Mouse (Mus musculus): ENCODE data around the gene Sim2.

Sim2 gene

DNA sequence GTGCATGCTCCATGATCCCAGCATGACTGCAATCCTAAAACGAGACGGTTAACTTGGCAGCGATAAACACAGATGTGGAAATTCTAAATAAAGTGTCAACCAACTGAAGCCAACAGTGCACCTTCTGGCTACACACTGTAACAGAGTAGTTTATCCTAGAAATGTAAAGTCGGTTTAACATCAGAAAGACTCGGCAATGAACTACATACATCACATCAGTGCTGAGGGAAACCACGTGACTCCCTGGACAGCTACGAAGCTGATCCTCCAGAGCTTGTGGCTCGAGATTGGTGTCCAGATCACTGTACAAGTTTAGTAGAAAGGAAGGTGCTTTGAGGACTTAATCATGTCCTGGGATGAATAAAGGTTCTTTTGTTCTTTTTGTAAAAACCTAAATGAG, 73.1 kb downstream of the Sim2 start:
- no peak for TF ChIP-seq GATA4 (IDR thresholded peaks at IDR 0.05; ENCODE audit: insufficient replicate concordance, low read length)

DNA sequence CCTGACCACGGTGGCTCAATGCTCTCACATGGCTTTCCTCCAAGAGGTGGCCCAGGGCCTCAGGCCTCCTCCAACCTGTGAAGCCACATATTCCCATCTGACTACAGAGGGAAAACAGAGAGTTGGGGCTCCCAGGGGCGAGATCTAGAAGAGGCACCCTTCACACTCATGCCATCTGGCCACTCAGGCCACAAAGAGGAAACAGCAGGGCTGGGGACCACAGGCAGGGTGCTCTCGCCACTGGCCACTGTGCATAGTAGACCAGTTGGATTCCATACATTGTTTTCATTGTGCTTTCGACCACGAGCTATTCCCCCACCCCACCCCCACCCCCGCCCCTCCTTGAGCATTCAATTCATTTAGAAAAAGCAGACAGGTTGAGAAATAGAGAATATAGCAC, 77.3 kb downstream of the Sim2 start:
- no peak for TF ChIP-seq GATA4 (IDR thresholded peaks at IDR 0.05; ENCODE audit: insufficient replicate concordance, low read length)

DNA sequence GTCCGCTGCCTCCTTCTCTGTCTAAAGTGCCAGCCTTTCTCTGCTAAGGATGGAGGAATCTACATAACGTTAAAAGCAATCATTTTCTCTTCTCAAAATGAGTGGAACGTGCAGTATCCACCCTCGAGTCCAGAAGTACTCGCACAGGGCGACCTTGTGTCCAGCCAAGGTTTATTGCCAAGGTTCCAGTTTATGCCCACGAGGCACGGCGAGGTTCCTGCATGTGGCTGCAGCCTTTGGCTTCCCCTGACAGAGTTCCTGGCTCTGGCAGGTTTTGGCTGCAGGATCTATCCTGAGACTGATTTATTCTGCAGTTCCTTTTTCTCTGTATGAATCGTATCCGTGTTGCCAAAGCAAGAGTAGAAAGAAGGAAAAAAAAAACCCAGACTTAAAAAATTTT, 78.3 kb downstream of the Sim2 start:
- TF ChIP-seq GATA4 (IDR thresholded peaks at IDR 0.05; ENCODE audit: insufficient replicate concordance, low read length), result no peak

DNA sequence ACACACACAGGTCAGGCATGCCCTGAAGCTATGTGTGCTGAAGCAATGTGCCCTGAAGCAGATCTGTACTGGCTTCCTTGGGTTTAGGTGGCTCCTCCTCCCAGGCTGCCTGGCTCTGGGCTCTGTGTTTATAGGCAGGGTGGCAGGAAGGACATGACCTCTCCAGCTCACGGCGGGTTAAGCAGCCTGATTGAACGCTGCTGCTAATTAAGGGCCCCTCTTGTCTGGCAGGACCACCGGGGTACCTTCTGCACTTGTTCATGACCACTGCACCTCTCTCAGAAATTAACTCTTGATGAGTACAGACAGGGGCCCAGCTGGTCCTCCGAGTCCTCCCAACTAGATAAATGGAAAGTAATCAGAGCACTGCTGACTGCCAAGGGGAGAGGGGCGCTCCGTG, 79.5 kb downstream of the Sim2 start:
- no peak for TF ChIP-seq GATA4 (IDR thresholded peaks at IDR 0.05; ENCODE audit: insufficient replicate concordance, low read length)

DNA sequence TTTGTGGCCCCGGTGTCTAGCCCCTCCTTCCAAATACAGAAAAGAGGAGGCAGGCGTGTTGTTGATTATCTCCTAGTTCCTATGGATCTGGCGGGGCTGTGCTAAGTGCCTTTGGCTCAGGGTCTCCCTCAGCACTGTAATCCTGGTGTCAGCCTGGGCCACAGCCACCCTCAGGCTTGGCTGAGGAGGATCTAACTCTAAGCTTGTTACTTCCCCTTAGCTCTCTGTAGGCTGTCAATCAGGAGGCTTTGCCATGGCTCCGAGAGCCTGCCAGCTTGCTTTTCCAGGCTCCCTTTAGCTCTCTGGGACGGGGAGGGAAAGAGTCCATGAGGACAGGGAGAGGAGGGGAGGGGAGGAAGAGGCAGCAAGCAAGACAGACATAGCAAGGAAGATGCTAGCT, 80.2 kb downstream of the Sim2 start:
- no peak for TF ChIP-seq GATA4 (IDR thresholded peaks at IDR 0.05; ENCODE audit: insufficient replicate concordance, low read length)

DNA sequence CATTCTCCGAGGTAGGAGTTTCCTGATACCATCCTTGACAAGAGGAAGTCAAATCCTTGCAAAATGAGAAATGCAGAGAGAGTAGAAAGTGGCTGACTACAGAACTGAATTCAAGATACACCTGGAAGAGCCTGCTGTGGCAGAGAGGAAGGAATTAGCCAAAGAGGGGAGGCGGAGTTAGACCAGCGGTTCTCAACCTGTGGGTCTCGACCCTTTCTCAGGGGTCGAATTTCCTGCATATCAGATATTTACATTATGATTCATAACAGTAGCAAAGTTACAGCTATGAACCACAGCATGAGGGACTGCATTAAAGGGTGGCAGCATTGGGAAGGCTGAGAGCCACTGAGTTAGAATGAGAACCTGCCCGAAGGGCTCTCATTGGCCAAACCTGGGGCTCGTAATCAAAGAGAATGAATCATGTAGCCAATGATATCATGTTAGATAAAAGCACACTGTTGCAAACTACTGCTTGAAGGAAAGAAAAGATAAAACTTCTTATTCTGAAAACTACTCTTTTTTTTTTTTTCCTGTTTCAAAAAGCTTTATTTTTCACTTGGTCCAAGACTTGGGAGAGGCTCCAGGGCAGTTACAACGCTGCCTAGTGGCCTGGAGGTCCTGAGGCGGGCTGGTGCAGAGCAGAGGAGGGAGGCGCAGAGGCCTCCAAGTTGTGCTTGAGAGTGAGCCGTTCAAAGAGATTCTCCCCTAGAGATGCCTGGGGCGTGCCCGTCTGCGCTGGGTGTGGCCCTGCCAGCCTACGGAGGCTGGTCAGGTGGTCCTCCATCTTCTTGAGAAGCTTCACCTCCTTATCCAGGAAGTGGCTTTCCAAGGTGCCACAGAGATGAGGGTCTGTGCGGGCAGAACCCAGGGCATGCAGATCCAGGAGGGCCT, 84.2 kb downstream of the Sim2 start:
- TF ChIP-seq GATA4 (IDR thresholded peaks at IDR 0.05; ENCODE audit: insufficient replicate concordance, low read length), result no peak

DNA sequence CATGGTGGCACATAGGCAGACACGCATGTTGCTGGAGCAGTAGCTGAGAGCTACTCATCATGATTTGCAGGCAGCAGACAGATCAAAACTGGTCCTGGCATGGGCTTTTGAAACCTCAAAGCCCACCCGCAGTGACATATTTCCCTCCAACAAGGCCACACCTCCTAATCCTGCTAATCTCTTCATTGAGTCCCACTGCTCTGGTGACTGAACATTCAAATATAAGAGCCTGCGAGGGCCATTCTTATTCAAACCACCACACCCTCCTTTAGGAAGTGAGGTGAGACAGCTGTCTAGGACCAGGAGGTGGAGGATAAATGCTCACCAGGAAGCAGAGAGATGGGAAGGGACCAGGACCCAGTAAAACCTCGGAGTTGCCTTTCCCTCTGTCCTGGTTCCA, 85.5 kb downstream of the Sim2 start:
- no peak for TF ChIP-seq GATA4 (IDR thresholded peaks at IDR 0.05; ENCODE audit: insufficient replicate concordance, low read length)

DNA sequence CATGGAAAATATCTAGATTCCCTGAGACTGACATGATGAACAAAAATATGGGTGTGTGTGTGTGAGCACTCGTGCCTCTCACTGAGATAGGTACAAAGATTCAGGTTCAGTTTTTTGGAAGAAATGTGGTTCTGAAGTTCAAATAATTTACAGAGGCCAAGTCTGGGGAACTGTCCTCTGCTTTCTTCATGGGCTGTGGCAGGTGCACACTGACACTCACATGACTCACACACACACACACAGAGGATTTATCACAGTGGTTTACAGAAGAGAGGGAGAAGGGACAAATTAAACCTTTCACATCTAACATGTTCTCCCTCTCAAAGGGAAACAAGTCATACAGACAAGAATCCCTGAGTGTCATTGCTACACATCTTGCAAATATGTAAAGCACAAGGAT, 88.6 kb downstream of the Sim2 start:
- no peak for TF ChIP-seq GATA4 (IDR thresholded peaks at IDR 0.05; ENCODE audit: insufficient replicate concordance, low read length)

DNA sequence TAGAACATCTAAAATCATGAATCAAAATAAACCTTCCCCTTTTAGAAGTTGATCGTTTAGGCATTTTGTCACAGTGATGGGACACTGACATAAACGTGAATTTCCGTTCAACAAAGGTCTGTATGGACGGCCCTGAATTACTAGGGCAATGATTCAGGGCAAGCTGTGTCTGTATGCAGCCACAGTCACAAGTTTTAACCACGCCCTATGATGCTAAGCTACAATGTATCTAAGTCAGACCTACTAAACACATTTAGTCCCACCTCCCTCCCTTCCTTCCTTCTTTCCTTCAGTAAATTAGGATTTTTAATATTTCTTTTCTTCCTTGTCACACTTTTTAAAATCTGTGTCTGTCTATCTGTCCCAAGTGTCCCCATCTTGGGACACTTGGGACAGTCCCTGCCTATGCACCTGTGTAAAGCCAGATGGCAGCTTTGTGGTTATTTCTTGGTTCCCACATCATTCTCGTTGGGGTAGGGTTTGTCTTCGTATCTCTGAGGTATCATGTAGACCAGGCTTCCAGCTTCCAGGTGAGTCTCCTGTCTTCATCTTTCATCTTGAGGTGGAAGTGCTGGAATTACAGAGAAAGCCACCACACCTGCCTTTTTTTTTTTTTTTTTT, 90.7 kb downstream of the Sim2 start:
- TF ChIP-seq GATA4 (IDR thresholded peaks at IDR 0.05; ENCODE audit: insufficient replicate concordance, low read length), result no peak
